ENCODE assay signal across 24 mouse cellular contexts in genomic region chr7:35322161-35322560, GRCm38 (mm10). TPM values are rescaled to one million over a fixed set of nuclear protein-coding genes. Genes with fewer than 3 reads are reported as not detected.
DNase-seq lines count a peak whose midpoint lies in the region; ATAC-seq and TF ChIP-seq lines count a peak whose summit lies in the region.
"Had no signal": no experiment of that assay in that cellular context is flagged by ENCODE, and none has a peak within 500 bp of the region (broad histone marks: within the 10 kb centered on the region; RNA-seq: fewer than 3 reads in every experiment).

No protein-coding gene starts in this region.

- H3K27me3 ChIP-seq in forebrain, postnatal 0 days (ENCODE audit: insufficient read depth, low read length) = no peaks in the 10 kb centered on the region
- no peaks in the 10 kb centered on the region for H3K27me3 ChIP-seq in forebrain, embryonic 14.5 days (replicated peaks; ENCODE audit: control insufficient read depth, insufficient read depth, low read length)
- no peaks in the 10 kb centered on the region for H3K27me3 ChIP-seq in midbrain, postnatal 0 days (ENCODE audit: insufficient read depth, low read length)
- H3K27me3 ChIP-seq in midbrain, embryonic 14.5 days (ENCODE audit: control insufficient read depth, insufficient read depth, low read length) = no peaks in the 10 kb centered on the region
- no peaks in the 10 kb centered on the region for H3K27me3 ChIP-seq in kidney, embryonic 16.5 days (ENCODE audit: insufficient read depth, low read length)
- H3K27me3 ChIP-seq: embryonic facial prominence, embryonic 12.5 days; embryonic facial prominence, embryonic 15.5 days; forebrain, embryonic 15.5 days; hindbrain, embryonic 15.5 days; intestine, embryonic 15.5 days had no signal

- no peak for ATAC-seq in forebrain, postnatal 0 days
- ATAC-seq in forebrain, embryonic 14.5 days = no peak
- no peak for ATAC-seq in midbrain, postnatal 0 days (ENCODE audit: low FRiP score)
- no peak for ATAC-seq in midbrain, embryonic 14.5 days (ENCODE audit: low FRiP score, low TSS enrichment)
- no peak for ATAC-seq in kidney, embryonic 16.5 days (ENCODE audit: low FRiP score, low TSS enrichment)
- ATAC-seq: forebrain, embryonic 15.5 days; intestine, embryonic 15.5 days had no signal

- H3K27ac ChIP-seq in forebrain, postnatal 0 days (ENCODE audit: low read depth, low read length) = no peak overlapping the region
- no peak overlapping the region for H3K27ac ChIP-seq in forebrain, embryonic 14.5 days (ENCODE audit: low read depth, low read length)
- H3K27ac ChIP-seq in midbrain, postnatal 0 days (ENCODE audit: low read depth, low read length) = no peak overlapping the region
- no peak overlapping the region for H3K27ac ChIP-seq in midbrain, embryonic 14.5 days (replicated peaks; ENCODE audit: low read depth, low read length)
- no peak overlapping the region for H3K27ac ChIP-seq in kidney, embryonic 16.5 days (ENCODE audit: low read length)
- H3K27ac ChIP-seq: embryonic facial prominence, embryonic 12.5 days; embryonic facial prominence, embryonic 15.5 days; forebrain, embryonic 15.5 days; heart, adult 2 months; hindbrain, embryonic 15.5 days; intestine, embryonic 15.5 days had no signal

- no peak overlapping the region for H3K9ac ChIP-seq in forebrain, postnatal 0 days
- H3K9ac ChIP-seq in forebrain, embryonic 14.5 days (ENCODE audit: low read length) = no peak overlapping the region
- no peak overlapping the region for H3K9ac ChIP-seq in midbrain, postnatal 0 days (replicated peaks; ENCODE audit: low read length, poor library complexity, severe bottlenecking)
- H3K9ac ChIP-seq in midbrain, embryonic 14.5 days (replicated peaks; ENCODE audit: low read length) = no peak overlapping the region
- no peak overlapping the region for H3K9ac ChIP-seq in kidney, embryonic 16.5 days (replicated peaks; ENCODE audit: low read length)
- H3K9ac ChIP-seq: embryonic facial prominence, embryonic 12.5 days; forebrain, embryonic 15.5 days; hindbrain, embryonic 15.5 days had no signal

- H3K4me3 ChIP-seq in forebrain, postnatal 0 days (ENCODE audit: low read depth, low read length) = no peak overlapping the region
- H3K4me3 ChIP-seq in forebrain, embryonic 14.5 days (ENCODE audit: low read depth, low read length) = no peak overlapping the region
- H3K4me3 ChIP-seq in midbrain, postnatal 0 days (ENCODE audit: low read depth, low read length) = no peak overlapping the region
- H3K4me3 ChIP-seq in midbrain, embryonic 14.5 days (replicated peaks; ENCODE audit: low read depth, low read length) = no peak overlapping the region
- no peak overlapping the region for H3K4me3 ChIP-seq in kidney, embryonic 16.5 days (ENCODE audit: low read length)
- H3K4me3 ChIP-seq: embryonic facial prominence, embryonic 12.5 days; embryonic facial prominence, embryonic 15.5 days; heart, adult 2 months; hindbrain, embryonic 15.5 days; intestine, embryonic 15.5 days had no signal

- WGBS in forebrain, postnatal 0 days = 58% methylated on average over 3 of the region's 3 CpGs
- 50% methylated on average over 3 of the region's 3 CpGs for WGBS in forebrain, embryonic 14.5 days
- WGBS in midbrain, postnatal 0 days = 47% methylated on average over 3 of the region's 3 CpGs
- 57% methylated on average over 3 of the region's 3 CpGs for WGBS in midbrain, embryonic 14.5 days
- 52% methylated on average over 3 of the region's 3 CpGs for WGBS in kidney, embryonic 16.5 days

- peak; percentile 11 for DNase-seq in forebrain, postnatal 0 days
- no peak for DNase-seq in forebrain, embryonic 14.5 days (ENCODE audit: low spot score)
- DNase-seq in midbrain, postnatal 0 days (ENCODE audit: low spot score) = peak; percentile 42
- DNase-seq in midbrain, embryonic 14.5 days = no peak
- peak; percentile 72 for DNase-seq in R1 (ENCODE audit: low read depth, low spot score)
- DNase-seq in heart, adult 8-10 months (ENCODE audit: low spot score) = no peak
- DNase-seq: adrenal gland, postnatal 10 days; adrenal gland, postnatal 36 days; cerebellum, adult 18-20 months; cerebellum, adult 9-10 months; cerebellum, postnatal 25 days; gastrocnemius, postnatal 10 days; gastrocnemius, postnatal 36 days; heart, adult 2 months; kidney, adult 11 months had no signal

- H3K36me3 ChIP-seq in forebrain, postnatal 0 days (ENCODE audit: insufficient read depth) = no peaks in the 10 kb centered on the region
- no peaks in the 10 kb centered on the region for H3K36me3 ChIP-seq in forebrain, embryonic 14.5 days (ENCODE audit: control insufficient read depth, insufficient read depth, low read length)
- no peaks in the 10 kb centered on the region for H3K36me3 ChIP-seq in midbrain, postnatal 0 days (ENCODE audit: insufficient read depth, low read length)
- no peaks in the 10 kb centered on the region for H3K36me3 ChIP-seq in midbrain, embryonic 14.5 days (ENCODE audit: control insufficient read depth, insufficient read depth, low read length)
- no peaks in the 10 kb centered on the region for H3K36me3 ChIP-seq in kidney, embryonic 16.5 days (ENCODE audit: insufficient read depth, low read length)
- H3K36me3 ChIP-seq: embryonic facial prominence, embryonic 12.5 days; embryonic facial prominence, embryonic 15.5 days; forebrain, embryonic 15.5 days; G1E; hindbrain, embryonic 15.5 days; intestine, embryonic 15.5 days had no signal

- no peak overlapping the region for H3K4me2 ChIP-seq in forebrain, postnatal 0 days (ENCODE audit: low read depth)
- no peak overlapping the region for H3K4me2 ChIP-seq in forebrain, embryonic 14.5 days (ENCODE audit: low read length)
- no peak overlapping the region for H3K4me2 ChIP-seq in midbrain, postnatal 0 days (ENCODE audit: low read depth, low read length, poor library complexity, severe bottlenecking)
- H3K4me2 ChIP-seq in midbrain, embryonic 14.5 days (ENCODE audit: low read length) = no peak overlapping the region
- no peak overlapping the region for H3K4me2 ChIP-seq in kidney, embryonic 16.5 days (replicated peaks; ENCODE audit: low read depth, low read length)

- no peaks in the 10 kb centered on the region for H3K9me3 ChIP-seq in forebrain, postnatal 0 days (ENCODE audit: low read length)
- H3K9me3 ChIP-seq in forebrain, embryonic 14.5 days (replicated peaks; ENCODE audit: control insufficient read depth, low read length) = no peaks in the 10 kb centered on the region
- H3K9me3 ChIP-seq in midbrain, postnatal 0 days (ENCODE audit: low read length) = no peaks in the 10 kb centered on the region
- no peaks in the 10 kb centered on the region for H3K9me3 ChIP-seq in midbrain, embryonic 14.5 days (ENCODE audit: control insufficient read depth, low read length)
- no peaks in the 10 kb centered on the region for H3K9me3 ChIP-seq in kidney, embryonic 16.5 days (ENCODE audit: low read length)
- H3K9me3 ChIP-seq: embryonic facial prominence, embryonic 12.5 days; embryonic facial prominence, embryonic 15.5 days; forebrain, embryonic 15.5 days; G1E; hindbrain, embryonic 15.5 days; intestine, embryonic 15.5 days had no signal

- TF ChIP-seq CTCF in forebrain, postnatal 0 days (IDR thresholded peaks at IDR 0.05; ENCODE audit: low read depth) = no peak
- TF ChIP-seq CTCF in midbrain, postnatal 0 days (IDR thresholded peaks at IDR 0.05) = no peak

- peaks cover 12% of the 10 kb centered on the region for H3K4me1 ChIP-seq in forebrain, postnatal 0 days (ENCODE audit: insufficient read depth)
- peaks cover 9% of the 10 kb centered on the region for H3K4me1 ChIP-seq in forebrain, embryonic 14.5 days (ENCODE audit: control insufficient read depth, insufficient read depth, low read length)
- H3K4me1 ChIP-seq in midbrain, postnatal 0 days (ENCODE audit: insufficient read depth, low read length) = peaks cover 2% of the 10 kb centered on the region; the same call in 1 of the 2 replicates
- peaks cover 5% of the 10 kb centered on the region for H3K4me1 ChIP-seq in midbrain, embryonic 14.5 days (ENCODE audit: control insufficient read depth, insufficient read depth, low read length)
- H3K4me1 ChIP-seq in kidney, embryonic 16.5 days (ENCODE audit: insufficient read depth, low read length) = peaks cover 11% of the 10 kb centered on the region

RNA-seq across cellular contexts. Expression of gene Gpatch1, which starts 3.9 kb away (rescaled TPM):
- total RNA-seq in forebrain, postnatal 0 days (2014; rRNA removed) = 14.6 and 15.3 TPM in 2 replicates
- polyA plus RNA-seq in forebrain, postnatal 0 days (2015; fragmentation: Nextera tagmentation; extraction: Ambion mirVana) = 16.2 and 21.9 TPM in 2 replicates
- polyA plus RNA-seq in forebrain, embryonic 14.5 days (2014; fragmentation: Nextera tagmentation; extraction: Ambion mirVana) = 21.2 and 24.0 TPM in 2 replicates
- total RNA-seq in midbrain, postnatal 0 days (2014; rRNA removed) = 8.0 and 11.5 TPM in 2 replicates
- 21.9 and 22.2 TPM in 2 replicates for polyA plus RNA-seq in midbrain, postnatal 0 days (2015; fragmentation: Nextera tagmentation; extraction: Ambion mirVana)
- 19.7 and 22.8 TPM in 2 replicates for polyA plus RNA-seq in midbrain, embryonic 14.5 days (2014; fragmentation: Nextera tagmentation; extraction: Ambion mirVana)
- 10 to 100 TPM; 10.6 to 12.8 (median 12.2) TPM for total RNA-seq in heart, adult 8-10 months (2022)
- polyA plus RNA-seq in kidney, embryonic 16.5 days (2015; fragmentation: Nextera tagmentation; extraction: Ambion mirVana) = 19.6 and 19.9 TPM in 2 replicates

RNA-seq across cellular contexts. Expression of gene Rhpn2, which starts 11.8 kb away (rescaled TPM):
- total RNA-seq in forebrain, postnatal 0 days (2014; rRNA removed) = 2.0 and 3.3 TPM in 2 replicates
- polyA plus RNA-seq in forebrain, postnatal 0 days (2015; fragmentation: Nextera tagmentation; extraction: Ambion mirVana) = 0.99 and 1.6 TPM in 2 replicates
- polyA plus RNA-seq in forebrain, embryonic 14.5 days (2014; fragmentation: Nextera tagmentation; extraction: Ambion mirVana) = 1.2 and 1.6 TPM in 2 replicates
- total RNA-seq in midbrain, postnatal 0 days (2014; rRNA removed) = 3.1 and 3.5 TPM in 2 replicates
- 1.7 and 1.9 TPM in 2 replicates for polyA plus RNA-seq in midbrain, postnatal 0 days (2015; fragmentation: Nextera tagmentation; extraction: Ambion mirVana)
- polyA plus RNA-seq in midbrain, embryonic 14.5 days (2014; fragmentation: Nextera tagmentation; extraction: Ambion mirVana) = 1.5 and 1.9 TPM in 2 replicates
- total RNA-seq in heart, adult 8-10 months (2022) = 1 to 10 TPM; 4.3 to 4.8 (median 4.6) TPM
- 16.3 TPM in 2 replicates for polyA plus RNA-seq in kidney, embryonic 16.5 days (2015; fragmentation: Nextera tagmentation; extraction: Ambion mirVana)
- total RNA-seq: granulocyte monocyte progenitor cell, adult 5-6 weeks; hematopoietic stem cell, adult 5-6 weeks had no signal

Comparison
In these comparisons a context has a peak if more than half of its experiments do, and no peak if none do; other contexts are left out.
1. DNase-seq: peak in forebrain, postnatal 0 days (single experiment), midbrain, postnatal 0 days (single experiment) and R1 (single experiment); none in forebrain, embryonic 14.5 days (single experiment), midbrain, embryonic 14.5 days (single experiment) and heart, adult 8-10 months (single experiment).